Mouse (Mus musculus): ENCODE measurements around the gene Fsd1.

DNA sequence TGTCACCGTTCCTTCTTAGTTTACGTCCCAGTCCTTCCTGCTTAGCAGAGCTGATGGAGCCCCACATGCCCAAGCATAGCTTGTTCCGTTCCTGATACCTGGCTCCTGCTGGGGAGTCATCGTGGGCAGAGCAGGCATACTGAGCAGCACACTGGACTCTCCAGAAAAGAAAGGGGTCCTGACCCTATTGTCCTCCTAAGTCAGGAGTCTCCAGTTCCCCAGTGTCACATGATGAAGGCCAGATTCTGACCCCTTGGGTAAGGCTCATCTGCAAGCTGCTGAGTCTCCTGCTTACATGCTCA is 36.6 kb downstream of the Fsd1 start:
- TF ChIP-seq CTCF (IDR thresholded peaks at IDR 0.05; ENCODE audit: borderline replicate concordance, insufficient read depth, low read depth, low read length) (no peak), POLR2A (IDR thresholded peaks at IDR 0.05; ENCODE audit: borderline replicate concordance, insufficient read depth, low read length) (no peak)
